Mouse (Mus musculus) CH12.LX (cell line): Measurements from ENCODE around the gene Ankle1. TPM values are rescaled to one million over a fixed set of nuclear protein-coding genes. Genes with fewer than 3 reads are reported as not detected.

Experiments
- DNase-seq: peaks from one replicate; pipeline ENCODE4 v3.0.0-alpha.2; 2013; ENCODE audit errors: extremely low read depth
- H3K27ac ChIP-seq: 2 replicates; pipeline ENCODE4 v1.5.1; 2012; ENCODE audit warnings: low read depth, mild to moderate bottlenecking, control low read depth, moderate library complexity; ENCODE audit not compliant: insufficient read depth
- H3K27me3 ChIP-seq: replicated peaks from 2 replicates; pipeline ENCODE3; 2012; ENCODE audit warnings: inconsistent platforms
- H3K36me3 ChIP-seq, 2 experiments: replicated peaks in 1 of 2; 2 replicates each; pipeline versions ENCODE3 to v1.6.1; 2012; ENCODE audit warnings: inconsistent platforms in 1 of 2, low read length in 1 of 2, mild to moderate bottlenecking in 1 of 2, mixed read lengths in 1 of 2, moderate library complexity in 1 of 2; ENCODE audit not compliant: control insufficient read depth in 1 of 2, insufficient read depth in 1 of 2
- H3K4me1 ChIP-seq, 2 experiments: 2 replicates each; pipeline ENCODE4 v1.6.1; 2012; ENCODE audit warnings: inconsistent platforms in 1 of 2, moderate library complexity in 1 of 2; ENCODE audit not compliant: insufficient read depth in 2 of 2, control insufficient read depth in 1 of 2
- H3K4me2 ChIP-seq: 2 replicates; pipeline ENCODE4 v1.6.1; 2012; ENCODE audit warnings: low read depth, mild to moderate bottlenecking, control low read depth; ENCODE audit not compliant: poor library complexity, insufficient read depth, severe bottlenecking
- H3K4me3 ChIP-seq, 3 experiments: fragments of 150-350 bp in 1 of 3; sonication (generic) in 1 of 3; replicated peaks in 1 of 3; 2 replicates each; pipeline versions ENCODE3 to v1.5.1; 2011 to 2012; ENCODE audit warnings: low read depth in 2 of 3, low read length in 2 of 3, mild to moderate bottlenecking in 2 of 3, moderate library complexity in 2 of 3, control low read depth in 1 of 3, improper control_type of control experiment in 1 of 3, inconsistent platforms in 1 of 3, mixed read lengths in 1 of 3; ENCODE audit not compliant: poor library complexity in 1 of 3
- H3K79me2 ChIP-seq: replicated peaks from 2 replicates; pipeline ENCODE4 v1.6.1; 2012; ENCODE audit warnings: mild to moderate bottlenecking, moderate library complexity; ENCODE audit not compliant: control insufficient read depth, poor library complexity, insufficient read depth, severe bottlenecking; ENCODE audit errors: extremely low read depth
- H3K9ac ChIP-seq: 2 replicates; pipeline ENCODE4 v1.6.1; 2012; ENCODE audit warnings: low read depth, mild to moderate bottlenecking, control low read depth, moderate library complexity; ENCODE audit not compliant: insufficient read depth
- H3K9me3 ChIP-seq: replicated peaks from 2 replicates; pipeline ENCODE3; 2012; ENCODE audit warnings: low read length, inconsistent platforms, mixed read lengths
- CHD1 ChIP-seq: IDR thresholded peaks from 2 replicates; pipeline ENCODE4 v1.6.1; 2012; ENCODE audit warnings: low read depth, low read length, improper control_type of control experiment, inconsistent platforms
- CTCF ChIP-seq, 2 experiments: IDR thresholded peaks in 1 of 2; conservative IDR thresholded peaks in 1 of 2; 2 replicates each; pipeline ENCODE4 v1.5.1; 2011 to 2012; ENCODE audit warnings: low read depth in 2 of 2, low read length in 2 of 2, improper control_type of control experiment in 1 of 2, inconsistent platforms in 1 of 2, mild to moderate bottlenecking in 1 of 2, moderate library complexity in 1 of 2
- GABPA ChIP-seq: IDR thresholded peaks from 2 replicates; pipeline ENCODE4 v1.6.1; 2012; ENCODE audit warnings: low read depth, low read length, improper control_type of control experiment, inconsistent platforms; ENCODE audit not compliant: insufficient replicate concordance
- JUN ChIP-seq: IDR thresholded peaks from 2 replicates; pipeline ENCODE4 v1.6.1; 2011; ENCODE audit warnings: low read depth, mild to moderate bottlenecking, low read length, improper control_type of control experiment, moderate library complexity; ENCODE audit not compliant: insufficient read depth
- MAX ChIP-seq: IDR thresholded peaks from 2 replicates; pipeline ENCODE4 v1.6.1; 2011; ENCODE audit warnings: low read length, improper control_type of control experiment
- MAZ ChIP-seq: IDR thresholded peaks from 2 replicates; pipeline ENCODE4 v1.6.1; 2012; ENCODE audit warnings: low read depth, mild to moderate bottlenecking, inconsistent platforms, low read length, improper control_type of control experiment, moderate library complexity
- MEF2A ChIP-seq: IDR thresholded peaks from 2 replicates; pipeline ENCODE4 v1.6.1; 2014; ENCODE audit warnings: low read depth, mild to moderate bottlenecking, inconsistent platforms, low read length, improper control_type of control experiment, borderline replicate concordance
- MXI1 ChIP-seq: IDR thresholded peaks from 2 replicates; pipeline ENCODE4 v1.6.1; 2011; ENCODE audit warnings: mild to moderate bottlenecking, low read depth, low read length, improper control_type of control experiment
- NELFE ChIP-seq: IDR thresholded peaks from 2 replicates; pipeline ENCODE4 v1.6.1; 2011; ENCODE audit warnings: low read depth, low read length, improper control_type of control experiment
- PAX5 ChIP-seq: IDR thresholded peaks from 2 replicates; pipeline ENCODE4 v1.6.1; 2012; ENCODE audit warnings: low read length, inconsistent platforms, mixed read lengths
- POLR2AphosphoS2 ChIP-seq: IDR thresholded peaks from 2 replicates; pipeline ENCODE4 v1.6.1; 2011; ENCODE audit warnings: low read depth, low read length, improper control_type of control experiment
- RAD21 ChIP-seq: IDR thresholded peaks from 2 replicates; pipeline ENCODE4 v1.6.1; 2011; ENCODE audit warnings: low read depth, mild to moderate bottlenecking, low read length, improper control_type of control experiment, moderate library complexity
- SMC3 ChIP-seq: IDR thresholded peaks from 2 replicates; pipeline ENCODE4 v1.6.1; 2011; ENCODE audit warnings: low read depth, low read length, improper control_type of control experiment
- TCF12 ChIP-seq: IDR thresholded peaks from 2 replicates; pipeline ENCODE4 v1.6.1; 2014; ENCODE audit warnings: low read depth, mild to moderate bottlenecking, inconsistent platforms, low read length, improper control_type of control experiment
- UBTF ChIP-seq: IDR thresholded peaks from 2 replicates; pipeline ENCODE4 v1.6.1; 2012; ENCODE audit warnings: low read depth, mild to moderate bottlenecking, inconsistent platforms, low read length, improper control_type of control experiment, moderate library complexity
- USF1 ChIP-seq: IDR thresholded peaks from 2 replicates; pipeline ENCODE4 v1.6.1; 2014; ENCODE audit warnings: low read depth, mild to moderate bottlenecking, inconsistent platforms, low read length, improper control_type of control experiment
- ZC3H11A ChIP-seq: IDR thresholded peaks from 2 replicates; pipeline ENCODE4 v1.6.1; 2012; ENCODE audit warnings: low read depth, mild to moderate bottlenecking, inconsistent platforms, low read length, improper control_type of control experiment
- ZNF384 ChIP-seq: IDR thresholded peaks from 2 replicates; pipeline ENCODE4 v1.6.1; 2012; ENCODE audit warnings: low read depth, low read length, improper control_type of control experiment, inconsistent platforms
- dilution Hi-C: fragments of 300-500 bp; cut with MboI; formaldehyde crosslinking; loops from 2 replicates; pipeline ENCODE4 v1.14.3; 2020; ENCODE audit warnings: low sequenced_read_pairs; ENCODE audit not compliant: extremely low pct_unique_long_range_greater_than_20kb, extremely low pct_ligation_motif_present
- in situ Hi-C: fragments of 300-500 bp; cut with MboI; formaldehyde crosslinking; loops from 3 replicates; pipeline ENCODE4 v1.14.3; 2019; ENCODE audit warnings: low sequenced_read_pairs, low pct_ligation_motif_present, low pct_unique_long_range_greater_than_20kb, mixed read lengths
- polyA plus RNA-seq: library from polyadenylated mRNA; unstranded; fragments of >175 nt; gene quantifications from 2 replicates; pipeline ENCODE4 v1.2.1, GENCODE M21; 2012; ENCODE audit warnings: low read depth; ENCODE audit not compliant: insufficient read length
- total RNA-seq, 2 experiments: library from RNA; depleted of rRNA; stranded (reverse); fragments of 300-350 nt in 1 of 2; fragments of >200 nt in 1 of 2; gene quantifications; 2 replicates each; pipeline ENCODE4 v1.2.3; 2012 to 2014

Ankle1 gene
- total and polyA plus RNA-seq, 3 experiments, result 9.4 to 17.9 (median 17.4) TPM

DNA sequence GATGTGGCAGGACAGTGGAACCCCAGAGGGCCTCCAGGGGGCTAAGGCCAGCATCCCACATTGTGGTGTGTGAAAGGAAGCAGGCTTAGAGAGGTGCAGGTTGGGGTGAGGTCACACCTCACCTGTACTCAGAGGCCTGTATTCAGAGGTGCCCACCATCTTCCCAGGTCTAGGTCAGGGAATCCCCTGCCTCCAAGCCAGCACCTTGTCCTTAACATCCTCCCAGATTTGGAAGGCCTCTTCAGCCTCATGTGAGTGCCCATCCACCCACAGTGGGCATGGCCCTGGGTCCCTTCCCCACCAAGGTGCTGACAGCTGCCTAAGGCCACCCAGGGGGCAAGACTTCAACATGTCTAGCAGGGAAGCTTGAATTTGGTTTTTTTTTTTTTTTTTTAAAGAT is 4.4 kb upstream of the Ankle1 start:
- H3K79me2 ChIP-seq, result peaks cover 9% of the 10 kb centered on the region; the same call in 1 of the 2 replicates
- DNase-seq, result no peak
- peaks cover 31 to 57% of the 10 kb centered on the region in 2 experiments for H3K36me3 ChIP-seq
- TF ChIP-seq CTCF (conservative IDR thresholded peaks at IDR 0.05 in 1 of 2, IDR thresholded peaks at IDR 0.05 in 1 of 2; ENCODE audit: low read depth in 2 of 2, low read length in 2 of 2) (no peak), UBTF (no peak), MAZ (no peak), USF1 (no peak), MAX (no peak), ZNF384 (no peak), PAX5 (no peak), MEF2A (no peak), POLR2AphosphoS2 (no peak), NELFE (no peak)
- H3K4me2 ChIP-seq, result no peak overlapping the region
- H3K4me3 ChIP-seq, result no peak overlapping the region
- no peaks in the 10 kb centered on the region for H3K9me3 ChIP-seq
- in situ Hi-C loops (no loop called here), dilution Hi-C loops (no loop called here)
- no peak overlapping the region for H3K27ac ChIP-seq
- no peak overlapping the region for H3K9ac ChIP-seq
- peaks cover 12 to 31% of the 10 kb centered on the region in 2 experiments for H3K4me1 ChIP-seq
- no peaks in the 10 kb centered on the region for H3K27me3 ChIP-seq

DNA sequence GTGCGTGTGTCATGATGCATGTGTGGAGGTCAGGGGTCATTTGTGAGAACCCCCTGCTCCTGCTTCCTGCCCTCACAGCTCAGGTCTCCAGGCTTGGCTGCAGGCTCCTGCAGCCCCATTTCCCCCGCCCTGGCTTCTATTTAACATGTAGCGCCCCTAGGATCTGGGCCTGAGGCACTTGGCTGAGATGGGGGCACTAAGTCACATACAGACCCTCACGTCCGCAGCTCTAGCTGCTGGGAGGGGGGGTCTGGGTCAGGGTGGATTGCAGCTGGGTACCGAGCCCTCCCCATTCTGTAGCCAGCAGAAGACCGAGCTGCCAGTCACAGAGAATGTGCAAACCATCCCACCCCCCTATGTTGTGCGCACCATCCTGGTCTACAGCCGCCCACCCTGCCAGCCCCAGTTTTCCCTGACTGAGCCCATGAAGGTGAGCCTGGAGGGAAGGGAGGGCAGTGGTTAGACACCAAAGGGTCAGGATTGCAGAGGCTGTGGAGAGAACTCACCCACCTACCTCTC is 3.3 kb upstream of the Ankle1 start:
- H3K9ac ChIP-seq, result no peak overlapping the region
- peaks cover 8% of the 10 kb centered on the region; the same call in 1 of the 2 replicates for H3K79me2 ChIP-seq
- no peaks in the 10 kb centered on the region for H3K9me3 ChIP-seq
- H3K27me3 ChIP-seq, result no peaks in the 10 kb centered on the region
- H3K36me3 ChIP-seq, result peaks cover 35 to 66% of the 10 kb centered on the region in 2 experiments
- dilution Hi-C loops (no loop called here), in situ Hi-C loops (no loop called here)
- H3K4me1 ChIP-seq, result peaks cover 12 to 37% of the 10 kb centered on the region in 2 experiments
- no peak for DNase-seq
- TF ChIP-seq TCF12 (no peak), JUN (no peak), ZC3H11A (no peak), GABPA (no peak), CTCF (conservative IDR thresholded peaks at IDR 0.05 in 1 of 2, IDR thresholded peaks at IDR 0.05 in 1 of 2; ENCODE audit: low read depth in 2 of 2, low read length in 2 of 2) (no peak), MAX (no peak), CHD1 (no peak), MXI1 (no peak), RAD21 (no peak), SMC3 (no peak)
- no peak overlapping the region for H3K4me3 ChIP-seq
- no peak overlapping the region for H3K27ac ChIP-seq
- no peak overlapping the region for H3K4me2 ChIP-seq
